Mouse (Mus musculus): ENCODE measurements around the gene Urgcp. TPM values are rescaled to one million over a fixed set of nuclear protein-coding genes. Genes with fewer than 3 reads are reported as not detected.

Gene Urgcp
- total RNA-seq, 1 experiment from 2014 or later: 7.4 TPM

Other genes with a start within 250 kb of the Urgcp start
- 58.4 and 72.0 TPM in 2 replicates for gene Xbp1, start 241.7 kb downstream of the Urgcp start, total RNA-seq (2017)
- 38.4 and 41.7 TPM in 2 replicates for gene Ccdc117, start 220.2 kb downstream of the Urgcp start, total RNA-seq (2017)
- not detected in 2 replicates for gene Ankrd36, start 192.7 kb downstream of the Urgcp start, total RNA-seq (2017)
- 38.7 and 82.1 TPM in 2 replicates for gene Mrps24, start 46.7 kb downstream of the Urgcp start, total RNA-seq (2017)
- gene Dbnl, start 26.1 kb upstream of the Urgcp start, total RNA-seq (2017): 72.8 and 77.1 TPM in 2 replicates
- gene Pgam2, start 41.4 kb upstream of the Urgcp start, total RNA-seq (2017): not detected in 2 replicates
- gene Polm, start 75.6 kb upstream of the Urgcp start, total RNA-seq (2017): 0.97 and 2.6 TPM in 2 replicates
- not detected in 2 replicates for gene Aebp1, start 99.6 kb upstream of the Urgcp start, total RNA-seq (2017)
- gene Pold2, start 115.9 kb upstream of the Urgcp start, total RNA-seq (2017): 49.9 and 61.2 TPM in 2 replicates
- gene Myl7, start 136.4 kb upstream of the Urgcp start, total RNA-seq (2017): not detected in 2 replicates
- gene Gck, start 187.7 kb upstream of the Urgcp start, total RNA-seq (2017): not detected in 2 replicates
- 32.8 and 33.6 TPM in 2 replicates for gene Ykt6, start 193.3 kb upstream of the Urgcp start, total RNA-seq (2017)

All from common myeloid progenitor, adult 5-6 weeks (primary cell).